Mouse (Mus musculus) spleen, postnatal 4 days (tissue): Measurements from ENCODE around the gene Fcho2.

Experiments
- DNase-seq, 2 experiments: peaks; one replicate each; pipeline ENCODE4 v3.0.0; 2022; ENCODE audit warnings: low spot score in 2 of 2

Fcho2 gene

DNA sequence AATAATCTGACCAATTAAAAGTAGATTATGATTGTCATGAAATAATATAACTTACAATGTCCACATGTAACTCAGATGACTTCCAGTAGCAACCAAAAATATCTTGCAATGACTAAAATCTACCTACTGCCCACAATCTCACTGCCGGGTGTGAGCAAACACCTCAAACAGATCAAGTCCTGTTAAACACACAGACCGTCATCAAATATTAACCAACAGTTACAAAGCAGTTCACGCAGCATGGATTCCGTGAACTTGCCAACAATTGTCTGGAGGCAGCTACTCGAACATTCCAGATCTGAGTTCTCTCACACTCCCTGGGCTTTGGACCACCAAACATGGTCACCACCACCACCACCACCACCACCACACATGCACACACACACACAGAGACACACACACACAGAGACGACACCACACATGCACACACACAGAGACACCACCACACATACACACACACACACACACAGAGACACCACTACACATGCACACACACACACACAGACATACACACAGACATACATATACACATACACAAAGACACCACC, 99.7 kb downstream of the Fcho2 start:
- DNase-seq: peak in 1 of 2 experiments; percentile 37

DNA sequence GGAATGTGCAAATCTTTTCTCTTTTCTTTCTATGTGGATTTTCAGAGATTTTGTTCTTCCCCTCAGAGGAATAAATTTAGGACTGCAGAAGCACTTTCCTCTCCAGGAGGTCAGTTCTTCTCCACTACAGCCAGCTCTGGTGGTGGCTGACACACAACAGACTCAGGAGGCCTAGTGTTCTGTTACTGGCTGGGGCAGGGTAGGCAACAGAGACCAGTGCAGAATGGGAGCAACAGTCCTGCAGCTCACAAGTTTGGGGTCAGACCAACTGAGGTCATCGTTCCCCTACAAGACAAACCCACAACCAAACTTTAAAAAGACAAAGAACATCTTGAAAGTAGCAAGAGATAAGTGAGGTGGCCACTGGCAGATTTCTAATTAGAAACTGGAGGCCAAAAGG, 104.6 kb downstream of the Fcho2 start:
- no peak for DNase-seq

DNA sequence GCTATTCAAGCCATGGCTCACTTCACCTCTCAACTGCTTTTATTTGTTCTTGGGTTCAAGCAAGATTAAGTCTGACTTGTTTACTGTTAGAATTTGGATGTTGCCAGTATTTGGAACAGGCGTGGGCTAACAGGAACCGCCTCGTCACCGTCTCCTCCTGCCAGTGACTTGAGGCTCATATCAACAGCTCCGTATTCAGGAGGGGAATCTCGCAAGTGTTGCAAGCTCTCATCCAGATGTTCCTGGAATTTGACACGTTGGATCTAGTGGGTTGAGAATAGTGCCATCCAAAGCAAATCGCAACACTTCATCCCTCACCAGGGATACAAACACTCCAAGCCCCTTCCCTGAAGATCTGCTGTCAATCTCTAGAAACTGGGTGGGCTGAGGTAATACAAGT, 105.0 kb downstream of the Fcho2 start:
- no peak for DNase-seq

DNA sequence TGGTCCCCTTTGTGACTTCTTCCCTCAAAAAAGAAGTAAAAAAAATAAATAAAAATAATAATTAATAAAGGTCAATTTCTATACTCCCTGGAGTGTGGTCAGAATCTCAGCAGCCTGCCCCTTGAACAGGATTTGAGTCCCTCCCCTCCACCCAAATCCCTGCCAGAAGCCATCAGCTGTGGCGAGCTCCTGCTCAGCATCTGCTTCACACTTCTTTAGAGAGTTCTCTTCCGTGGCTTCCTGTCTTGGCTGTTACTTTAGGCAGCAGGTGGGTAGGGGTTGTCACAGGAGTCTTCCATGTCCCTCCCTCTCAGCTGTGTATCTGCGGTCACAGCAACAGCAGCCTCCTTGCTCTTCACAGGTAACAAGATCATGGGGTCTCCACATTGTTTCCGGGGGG, 109.7 kb downstream of the Fcho2 start:
- DNase-seq: no peak

DNA sequence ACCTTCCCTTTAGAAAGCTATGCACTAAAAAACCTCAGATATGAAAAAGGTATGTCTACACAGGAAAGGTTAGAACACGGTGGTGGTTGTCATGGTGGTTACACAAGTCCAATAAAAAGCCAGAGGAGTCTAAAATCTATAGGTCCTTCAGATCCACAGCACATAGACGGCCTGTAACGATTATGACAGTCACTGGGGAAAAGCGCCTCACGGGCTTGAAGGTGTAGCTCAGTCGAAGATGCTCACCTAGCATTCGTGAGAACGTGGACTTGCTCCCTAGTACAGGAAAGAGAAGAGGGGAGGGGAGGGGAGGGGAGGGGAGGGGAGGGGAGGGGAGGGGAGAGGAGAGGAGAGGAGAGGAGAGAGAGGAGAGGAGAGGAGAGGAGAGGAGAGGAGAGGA, 111.5 kb downstream of the Fcho2 start:
- DNase-seq: no peak

DNA sequence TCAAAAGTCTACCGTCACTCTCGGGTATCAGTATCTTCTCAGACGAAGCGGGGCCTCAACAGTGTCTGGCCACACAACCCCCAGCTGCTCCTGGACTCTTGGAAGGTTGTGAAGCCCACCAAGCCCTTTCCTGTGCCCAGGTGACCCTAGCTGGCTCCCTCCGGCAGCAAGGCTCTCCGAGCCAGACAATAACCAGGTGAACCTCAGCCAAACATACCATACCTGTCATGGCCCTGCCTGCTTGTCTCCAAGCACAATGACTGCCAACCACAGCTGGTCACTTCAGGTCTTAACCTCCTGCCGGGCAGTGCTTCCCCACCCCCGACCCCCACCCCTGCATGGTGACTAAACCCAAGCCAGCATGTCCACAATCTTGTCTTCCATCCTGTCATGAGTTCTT, 112.9 kb downstream of the Fcho2 start:
- DNase-seq: no peak

DNA sequence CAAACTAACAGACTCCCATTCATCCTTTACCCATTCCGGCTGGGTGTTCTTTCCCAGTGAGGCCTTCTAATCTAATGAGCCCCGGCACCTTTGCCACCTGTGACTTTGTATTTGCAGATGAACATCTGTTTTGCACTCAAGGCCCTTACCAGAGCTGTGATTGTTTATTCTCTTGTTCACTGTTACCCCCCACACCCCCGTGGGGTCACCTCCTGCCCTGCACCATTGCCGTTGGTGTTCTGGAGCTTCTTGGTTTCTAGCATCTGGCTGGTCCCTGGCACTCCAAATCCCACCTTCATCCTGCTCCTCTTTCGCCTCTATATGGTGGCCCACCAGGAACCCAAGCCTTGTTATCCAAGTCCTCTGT, 114.0 kb downstream of the Fcho2 start:
- DNase-seq: no peak

DNA sequence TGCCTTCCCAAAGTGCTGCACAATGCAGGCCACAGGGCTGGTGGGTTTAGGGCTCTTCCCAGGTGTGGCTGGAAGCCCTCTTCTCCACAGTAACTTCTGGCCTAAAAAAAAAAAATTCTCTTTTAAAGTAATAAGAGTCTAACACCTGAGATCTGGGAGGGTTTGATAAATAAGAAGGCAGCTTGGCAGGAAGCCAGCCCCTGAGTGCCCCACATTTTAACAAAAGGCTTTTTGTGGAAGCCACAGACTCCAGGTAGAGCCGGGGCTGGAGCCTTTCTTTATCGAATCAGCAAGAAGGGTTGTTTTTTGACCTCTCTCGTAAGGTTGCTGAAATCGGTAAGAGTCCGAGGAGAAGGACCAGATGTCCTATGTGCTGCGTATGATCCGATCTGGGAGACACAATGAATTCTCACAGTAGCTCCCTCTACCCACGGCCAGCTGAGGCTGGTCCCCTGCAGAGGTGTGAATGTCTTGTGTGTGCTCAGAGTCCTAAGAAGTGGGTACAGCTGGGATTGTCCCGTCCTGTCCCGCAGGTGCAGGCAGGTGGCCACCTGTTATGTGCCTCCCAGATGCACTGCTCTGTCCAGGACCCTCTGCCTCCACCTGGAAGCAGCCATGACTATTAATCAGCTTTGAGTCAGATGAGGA, 114.5 kb downstream of the Fcho2 start:
- DNase-seq: no peak

DNA sequence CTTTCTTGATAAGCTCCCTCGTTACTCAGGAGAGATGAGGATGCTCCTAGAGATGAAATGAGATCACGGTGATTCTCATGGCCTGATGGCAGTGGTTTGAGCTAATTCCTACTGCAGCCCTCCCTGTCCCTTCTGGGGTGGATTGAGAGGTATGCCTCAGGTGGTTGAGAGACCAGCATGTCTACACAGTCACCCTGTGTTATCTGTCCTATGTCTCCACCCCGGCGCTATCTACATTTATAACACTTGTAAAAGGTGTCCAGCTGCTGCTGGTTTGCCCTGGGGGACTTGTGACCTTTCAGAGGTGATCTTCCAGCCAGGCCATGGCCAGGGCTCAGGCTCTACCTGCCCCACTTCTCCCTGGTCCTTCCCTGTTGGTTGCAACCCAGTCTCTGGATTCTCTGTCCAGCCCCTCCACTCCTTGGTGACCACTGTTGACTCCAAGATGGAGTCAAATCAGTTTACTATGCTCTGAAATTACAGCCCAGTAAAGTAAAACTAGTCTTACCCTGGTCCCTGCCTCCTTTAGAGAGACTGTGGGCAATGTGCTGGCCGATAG, 115.2 kb downstream of the Fcho2 start:
- no peak for DNase-seq

DNA sequence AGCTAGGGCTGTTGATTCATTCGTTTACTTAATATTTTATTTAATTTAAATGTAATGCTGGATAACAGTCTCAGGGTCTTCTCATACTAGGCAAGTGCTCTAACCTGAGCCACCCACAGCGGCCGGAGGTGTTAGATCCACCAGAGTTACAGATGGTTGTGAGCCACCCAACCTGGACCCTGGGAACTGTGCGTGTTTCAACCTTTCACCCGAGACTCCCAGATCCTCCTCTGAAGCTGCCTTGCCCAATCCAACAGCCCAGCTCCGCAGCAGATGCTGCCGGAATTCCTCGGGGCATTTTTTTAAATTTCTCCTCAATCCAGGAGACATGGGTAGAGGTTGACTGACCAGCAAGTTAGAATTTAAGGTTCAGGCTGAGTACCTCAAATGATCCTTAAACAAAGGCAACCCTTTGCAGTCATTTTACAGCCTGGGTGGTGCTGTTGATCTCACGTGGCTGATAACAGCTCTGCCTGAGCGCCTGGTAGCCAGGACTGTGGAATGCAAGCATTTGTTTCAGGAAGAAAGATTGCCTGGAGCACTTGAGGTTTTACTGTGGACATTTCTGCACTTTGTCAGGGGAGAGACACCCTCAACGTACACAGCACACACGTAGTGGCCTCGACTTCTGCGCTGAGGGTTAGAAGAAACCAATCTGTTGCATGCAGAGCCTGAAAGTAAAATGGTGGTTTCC, 116.1 kb downstream of the Fcho2 start:
- DNase-seq: no peak

DNA sequence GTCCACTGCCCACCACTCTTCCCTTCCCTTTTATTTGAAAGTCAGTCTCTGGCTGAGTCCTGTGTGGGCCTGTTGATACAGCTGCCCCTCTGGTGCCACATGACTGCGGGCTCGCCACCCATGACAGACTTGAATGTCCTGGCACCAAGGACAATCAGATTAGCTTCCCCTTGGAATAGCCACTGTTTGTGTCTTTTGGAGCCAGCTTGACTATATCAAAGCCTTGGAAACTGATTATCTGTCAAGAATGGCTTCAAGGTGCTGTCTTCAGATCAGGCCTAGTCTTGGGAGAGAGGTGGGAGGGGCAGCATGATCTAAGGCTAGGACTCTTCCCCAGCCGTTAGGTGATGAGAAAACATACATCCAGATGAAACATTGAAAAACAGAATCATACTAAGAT, 118.5 kb downstream of the Fcho2 start:
- no peak for DNase-seq

DNA sequence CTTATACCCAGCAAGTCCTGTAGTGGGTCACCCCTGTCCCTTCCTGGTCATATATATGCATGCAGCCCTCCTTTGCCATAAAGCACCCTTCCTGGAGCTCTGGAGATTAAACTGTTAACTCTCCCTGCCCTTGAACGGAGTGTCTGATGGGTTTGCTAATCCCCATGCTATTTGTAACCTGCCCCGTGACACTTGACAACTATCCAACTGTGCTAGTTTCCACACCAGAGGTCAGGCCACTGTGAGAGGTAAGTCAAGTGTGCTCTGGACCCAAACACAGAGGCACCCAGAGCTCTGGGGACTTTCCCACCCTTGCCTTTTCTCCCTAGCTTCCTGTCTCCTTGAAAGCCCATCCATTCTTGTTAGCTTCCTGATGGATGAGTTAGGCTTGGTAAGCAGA, 119.7 kb downstream of the Fcho2 start:
- DNase-seq: no peak

DNA sequence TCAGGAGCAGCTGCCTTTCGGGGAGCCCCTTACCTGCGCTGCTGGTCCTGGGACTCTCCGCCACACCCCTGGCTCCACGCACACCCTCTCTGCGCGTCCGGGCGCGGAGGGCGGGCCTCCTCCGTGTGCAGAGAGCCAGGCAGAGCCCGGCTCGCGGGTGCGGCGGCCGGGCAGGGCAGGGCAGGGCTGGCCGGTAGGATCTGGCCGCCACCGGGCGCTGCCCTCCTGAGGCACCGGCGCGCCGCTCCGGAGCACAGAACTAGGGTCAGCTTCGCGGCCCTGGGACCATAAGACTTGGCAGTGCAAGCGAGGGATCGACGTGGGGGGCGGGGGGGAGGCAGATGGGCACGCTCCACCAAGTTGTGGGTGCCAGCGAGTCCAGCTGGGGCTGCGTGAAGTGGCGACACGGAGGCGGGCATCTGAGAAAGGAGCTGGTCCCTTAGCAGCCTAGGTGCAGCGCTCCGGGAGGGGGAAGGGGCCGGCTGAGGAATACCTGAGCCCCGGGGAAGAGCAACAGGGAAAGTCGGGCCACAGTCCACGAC, 120.4 kb downstream of the Fcho2 start, which contains the start of gene Tmem171:
Tmem171 (minus strand) TSS at position 62 of the 542 bp plus-strand sequence.
- DNase-seq: no peak

DNA sequence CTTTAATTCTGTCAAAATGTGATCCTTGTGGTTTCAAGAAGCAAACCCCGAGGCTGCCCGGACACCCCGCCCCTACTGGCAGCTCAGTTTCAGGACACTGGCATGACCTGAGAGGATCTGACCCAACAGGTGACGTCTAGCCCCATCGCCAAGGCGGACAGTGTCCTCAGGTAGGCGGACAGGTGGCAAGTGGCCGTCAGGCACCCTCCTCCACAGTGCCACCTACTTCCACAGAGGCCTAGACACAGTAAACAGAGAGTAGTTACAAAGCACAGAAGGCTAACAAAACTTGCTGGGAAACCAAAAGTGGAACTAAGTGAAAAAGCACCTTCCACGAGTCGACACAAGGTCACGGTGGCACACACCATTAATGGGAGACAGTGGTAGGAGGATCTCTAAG, 121.9 kb downstream of the Fcho2 start:
- no peak for DNase-seq

DNA sequence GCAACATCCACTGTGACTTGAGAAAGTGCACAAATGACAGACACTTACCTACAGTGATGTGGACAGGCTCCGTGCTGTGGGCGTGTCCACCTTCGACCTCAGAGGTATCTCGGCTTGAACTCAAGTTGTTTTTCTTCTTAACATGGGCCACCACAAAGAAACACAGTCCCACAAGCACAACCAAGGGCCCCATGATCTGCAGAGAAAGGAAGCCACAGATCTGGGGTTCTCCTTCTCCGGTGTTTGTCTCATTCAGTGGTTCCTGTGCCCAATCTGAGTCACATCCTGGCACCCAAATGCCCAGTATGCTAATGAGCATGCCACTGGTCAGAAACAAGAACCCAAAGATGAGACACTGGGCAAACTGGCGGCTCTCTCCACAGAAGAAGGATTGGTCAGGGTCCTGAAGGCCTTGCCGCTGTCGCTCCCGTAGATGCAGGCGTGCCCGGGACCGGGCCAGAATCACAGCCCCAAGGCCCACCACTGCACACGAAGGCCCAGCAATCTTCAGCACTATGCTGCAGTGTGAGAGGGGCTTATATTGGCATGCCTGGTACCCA, 123.2 kb downstream of the Fcho2 start:
- no peak for DNase-seq

DNA sequence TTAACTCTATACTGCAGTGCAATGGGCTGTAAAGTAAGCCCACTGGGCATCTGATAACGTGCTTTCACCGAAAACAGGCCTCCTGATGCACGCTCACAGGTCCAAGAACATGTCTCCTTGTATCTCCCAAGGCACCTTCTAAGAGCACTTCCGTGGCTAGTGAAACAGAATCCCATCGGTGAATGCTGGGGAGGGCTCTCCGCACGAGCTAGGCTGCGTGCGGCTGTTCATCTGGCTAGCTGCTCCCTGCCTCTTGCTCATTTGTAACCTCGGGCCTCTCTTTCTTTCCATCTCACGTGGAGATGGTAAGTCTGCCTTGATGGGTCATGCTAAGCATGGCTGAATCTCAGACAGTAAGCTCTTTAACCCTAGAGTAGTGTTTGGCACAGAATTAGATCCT, 124.4 kb downstream of the Fcho2 start:
- no peak for DNase-seq

DNA sequence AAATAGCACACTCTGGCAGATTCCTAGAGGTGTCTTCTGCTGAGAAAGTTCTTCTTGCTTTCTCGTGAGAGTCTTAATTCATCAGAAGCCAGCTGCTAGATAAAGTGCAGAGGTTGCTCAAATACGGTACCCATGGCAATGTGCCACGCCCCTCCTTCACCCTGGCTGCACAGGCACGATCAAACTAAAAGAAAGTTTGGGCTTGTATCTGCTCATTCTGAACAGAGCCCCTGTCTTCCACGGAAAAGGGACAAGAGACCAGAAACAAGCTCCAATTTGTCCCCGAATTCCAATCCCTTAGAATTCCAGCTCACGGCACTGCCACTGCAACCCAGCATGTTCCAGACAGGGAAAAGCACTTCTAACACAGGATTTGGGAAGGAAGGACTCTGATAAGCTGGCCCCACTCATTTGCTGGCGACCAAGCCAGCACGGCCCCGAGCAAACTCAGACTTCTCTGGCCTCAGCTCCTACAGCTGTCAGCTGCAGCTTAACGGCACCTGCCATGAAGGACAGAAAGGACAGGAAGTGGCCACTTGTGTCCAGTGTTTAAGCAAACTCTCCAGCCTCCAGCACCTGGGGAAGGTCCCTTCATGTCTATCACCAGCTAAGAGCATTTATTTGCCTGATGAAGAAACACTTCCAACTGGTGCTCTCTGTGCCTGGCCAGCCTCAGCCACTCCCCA, 125.5 kb downstream of the Fcho2 start:
- no peak for DNase-seq

DNA sequence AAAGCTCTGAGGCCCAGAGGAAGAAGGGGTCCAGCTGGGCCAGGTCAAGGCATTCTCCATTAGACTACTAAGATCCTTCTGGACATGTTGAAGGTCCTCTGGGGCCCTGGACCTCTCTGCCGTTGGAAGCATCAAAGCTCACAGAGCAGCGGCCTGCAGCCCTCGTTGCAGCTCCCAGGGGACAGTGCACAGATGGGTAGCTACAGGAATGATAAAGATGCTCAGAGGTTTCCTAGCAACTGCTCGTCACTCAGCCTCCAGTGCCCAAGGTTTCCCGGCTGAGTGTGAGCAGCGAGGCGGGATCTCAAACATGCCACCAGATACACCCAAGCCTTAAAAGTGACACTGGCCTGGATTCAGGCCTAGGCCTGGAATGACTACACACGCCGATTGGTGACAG, 127.3 kb downstream of the Fcho2 start:
- DNase-seq: no peak

DNA sequence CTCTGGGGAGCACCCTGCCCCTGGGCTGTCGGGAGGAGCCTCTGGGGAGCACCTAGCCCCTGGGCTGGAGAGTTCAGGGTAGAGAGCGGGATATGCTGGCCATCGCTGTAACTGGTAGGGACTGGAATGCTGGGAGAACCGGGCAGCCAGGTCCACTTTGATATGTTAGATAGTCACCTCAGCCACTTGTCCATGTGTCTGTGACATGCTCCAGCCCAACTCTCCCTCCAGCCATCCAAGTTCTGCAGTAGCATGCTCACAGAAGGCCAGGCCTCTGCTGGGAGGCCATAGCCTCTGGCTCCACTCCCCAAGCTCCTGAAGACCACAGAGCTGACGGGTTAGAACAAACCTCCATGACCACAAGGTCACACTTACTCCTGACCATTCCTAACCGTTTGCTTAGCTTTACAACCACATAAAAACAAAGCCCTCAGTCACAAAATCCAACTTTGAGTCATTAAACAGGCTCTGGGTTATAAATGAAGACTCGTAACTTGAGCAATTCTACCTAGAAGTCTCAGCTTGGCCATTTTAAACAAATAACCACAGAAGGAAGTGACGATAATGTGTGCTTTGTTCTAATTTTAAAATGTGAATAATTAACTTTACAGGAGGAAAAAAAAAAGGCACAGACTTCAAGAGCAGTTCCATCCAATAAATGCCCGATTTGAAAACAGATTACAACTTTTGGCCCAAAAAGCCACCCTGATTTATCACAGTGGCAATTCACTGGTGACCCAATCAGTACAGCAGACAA, 130.9 kb downstream of the Fcho2 start:
- DNase-seq: no peak

DNA sequence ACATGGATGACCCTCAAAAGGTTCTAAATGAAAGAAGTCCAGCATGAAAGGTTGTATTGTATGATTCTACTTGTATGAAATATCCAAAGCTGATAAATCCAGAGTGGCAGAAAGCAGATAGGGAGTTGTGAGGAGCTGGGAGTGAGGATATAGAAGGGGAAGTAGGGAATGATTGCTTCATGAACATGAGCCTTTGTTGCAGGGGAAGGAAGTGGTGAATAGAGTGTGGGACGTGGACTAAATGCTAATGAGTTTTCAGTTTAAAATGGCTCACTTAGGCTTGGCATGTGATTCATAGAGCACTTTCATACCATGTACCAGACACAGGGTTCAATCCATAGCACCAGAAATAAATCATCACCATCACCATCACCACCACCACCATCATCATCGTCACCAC, 131.8 kb downstream of the Fcho2 start:
- no peak for DNase-seq

DNA sequence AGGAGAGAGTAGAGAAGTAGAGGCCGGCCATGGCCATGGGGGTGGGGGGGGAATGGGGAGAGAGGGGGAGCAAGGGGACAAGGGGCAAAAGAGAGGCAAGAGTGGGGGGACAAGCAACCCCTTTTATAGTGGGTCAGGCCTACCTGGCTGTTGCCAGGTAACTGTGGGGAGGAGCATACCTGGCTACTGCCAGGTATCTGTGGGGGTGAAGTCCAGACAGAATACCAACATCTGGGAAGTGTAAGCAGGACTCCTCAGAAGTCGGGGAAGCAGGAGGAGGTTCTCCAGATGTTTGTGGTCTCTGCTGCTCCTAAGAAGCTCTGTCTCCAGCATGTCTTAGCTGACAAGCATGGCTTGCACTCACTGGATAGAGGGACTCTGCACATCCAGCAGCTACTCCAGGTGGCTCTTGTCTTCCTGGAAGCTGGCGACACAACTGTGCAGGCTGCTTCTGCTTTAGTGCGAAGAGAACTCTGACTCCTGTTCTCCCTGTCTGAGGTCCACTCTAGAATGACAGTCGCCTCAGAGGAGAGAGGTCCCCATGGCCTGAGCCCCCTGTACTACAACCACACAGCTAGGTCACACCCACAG, 134.7 kb downstream of the Fcho2 start:
- no peak for DNase-seq
